Mouse (Mus musculus) mouse trophoblast stem cell (cell line): Measurements from ENCODE around the gene Prss28.

Source experiments
- in situ Hi-C, 2 experiments: fragments of 300-500 bp; cut with MseI, MboI; formaldehyde crosslinking; loops; 2 replicates in 1 of 2; 3 replicates in 1 of 2; pipeline ENCODE4 v1.15.1; 2025

Gene Prss28

DNA sequence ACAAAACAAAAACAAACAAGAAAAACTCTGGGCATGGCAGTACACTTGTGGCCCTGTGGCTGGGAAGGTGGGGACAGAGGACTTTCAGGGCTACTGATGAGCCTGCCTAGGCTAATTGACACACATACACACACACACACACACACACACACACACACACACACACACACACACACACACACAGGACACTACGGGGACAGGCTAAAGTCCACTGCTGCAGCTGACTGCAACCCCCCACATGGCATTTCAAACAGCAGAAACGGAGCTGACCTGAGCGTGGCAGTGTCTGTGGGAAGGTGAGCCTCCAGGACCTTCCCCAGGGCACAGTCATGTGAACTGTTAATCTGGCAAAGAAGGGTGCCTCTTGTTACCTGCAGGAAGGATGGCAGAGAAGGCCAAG is 33.0 kb downstream of the Prss28 start:
- in situ Hi-C loops, result no loop called here

DNA sequence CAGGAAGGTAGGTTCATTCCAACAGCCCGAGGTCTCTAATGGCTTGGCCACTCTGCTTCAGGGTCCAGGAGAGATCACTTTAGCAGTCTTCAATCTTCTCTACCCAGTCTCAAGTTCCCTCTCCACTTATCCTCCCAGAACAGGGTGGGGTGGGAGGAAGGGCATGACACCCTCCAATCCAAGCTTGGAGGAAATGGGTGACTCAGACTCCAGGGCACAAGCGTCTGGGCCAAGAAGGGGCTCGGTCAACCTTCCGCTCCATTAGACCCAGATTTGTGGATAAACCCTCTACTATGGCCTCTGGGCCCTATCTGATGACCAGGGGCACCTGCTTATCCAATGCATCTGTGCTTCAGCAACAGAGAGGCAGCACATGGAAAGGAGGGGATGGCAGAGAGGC is 37.0 kb downstream of the Prss28 start, which contains the start of gene Tpsab1:
TSS of gene Tpsab1 (minus strand) at position 101 of the 400 bp plus-strand sequence.
- in situ Hi-C loops, result no loop called here

GRCm38 (mm10) chr17:25361291-25361690 is 52.8 kb downstream of the Prss28 start:
- in situ Hi-C loops, result no loop called here
